Mouse (Mus musculus): ENCODE data around the gene Wdtc1.

Gene Wdtc1

DNA sequence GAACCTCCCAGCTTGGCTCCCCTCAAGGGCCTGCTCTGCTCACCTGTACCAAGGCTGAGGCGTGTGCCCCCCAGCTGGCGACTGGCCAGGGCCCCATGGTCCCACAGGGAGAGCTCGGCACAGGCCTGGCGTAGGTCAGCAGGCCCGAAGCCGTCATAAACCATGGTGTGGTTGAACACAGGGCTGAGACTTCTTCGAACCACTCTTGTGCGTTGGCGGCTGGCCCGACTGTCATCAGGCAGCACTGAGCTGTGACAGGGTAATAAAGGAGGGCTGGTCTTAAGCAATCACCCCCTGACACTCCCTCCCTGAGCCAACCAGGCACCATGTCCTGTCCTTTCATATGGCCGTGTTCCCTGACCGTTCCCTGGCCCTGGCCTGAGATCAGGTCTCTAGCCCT lies 99.9 kb downstream of the Wdtc1 start:
- in situ Hi-C loops (cut with MboI, MseI), result no loop called here

- in situ Hi-C loops (cut with MboI, MseI), result no loop called here
These were observed 101.2 kb downstream of the Wdtc1 start for GRCm38 (mm10) chr4:133252089-133252488.

DNA sequence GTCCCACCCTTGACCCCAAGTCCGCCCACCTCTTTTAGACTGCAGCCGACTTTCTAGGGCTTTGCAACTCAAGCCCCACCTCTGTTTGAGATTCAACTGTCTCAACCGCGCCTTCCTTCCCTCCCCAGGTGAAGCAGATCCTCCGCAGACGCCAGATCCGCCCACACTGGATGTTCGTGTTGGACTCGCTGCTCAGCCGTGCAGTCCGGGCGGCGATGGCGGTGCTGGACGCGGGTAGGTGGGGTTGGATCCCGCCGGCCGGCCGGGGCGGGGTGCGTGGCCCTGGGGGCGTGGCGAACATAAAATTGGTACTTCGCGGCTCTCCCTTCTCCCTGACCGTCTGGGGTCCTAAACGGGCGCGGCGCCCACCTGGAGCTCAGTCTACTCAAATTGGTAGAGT lies 102.1 kb downstream of the Wdtc1 start:
- in situ Hi-C loops (cut with MboI, MseI), result no loop called here

GRCm38 (mm10) chr4:133250609-133251008 lies 102.7 kb downstream of the Wdtc1 start:
- in situ Hi-C loops (cut with MboI, MseI), result no loop called here

GRCm38 (mm10) chr4:133247806-133248449 lies 105.4 kb downstream of the Wdtc1 start:
- in situ Hi-C loops (cut with MboI, MseI), result loop anchor here (5.0 kb wide), 1 partner anchor 49 kb away; no protein-coding TSS in a partner anchor

DNA sequence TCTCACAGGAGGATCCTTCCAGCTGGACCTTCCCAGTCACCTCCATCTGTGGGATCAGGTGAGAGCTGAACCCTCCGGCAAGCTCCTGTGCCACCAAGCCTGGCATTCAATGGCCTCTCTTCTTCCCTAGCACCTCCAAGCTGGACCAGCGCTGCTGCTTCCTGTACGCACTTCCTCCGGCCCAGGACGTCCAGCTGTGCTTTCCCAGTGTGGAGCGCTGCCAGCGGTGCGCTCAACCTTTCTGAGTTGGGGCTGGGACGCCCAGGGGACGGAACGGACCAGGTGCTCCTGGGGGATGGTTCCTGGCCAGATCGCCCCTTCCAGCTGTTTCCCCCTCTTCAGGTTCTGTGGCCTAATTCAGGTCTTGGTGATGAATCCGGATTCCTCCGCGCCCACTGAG lies 106.2 kb downstream of the Wdtc1 start:
- in situ Hi-C loops (cut with MboI, MseI), result loop anchor here (5.0 kb wide), 1 partner anchor 50 kb away; no protein-coding TSS in a partner anchor

DNA sequence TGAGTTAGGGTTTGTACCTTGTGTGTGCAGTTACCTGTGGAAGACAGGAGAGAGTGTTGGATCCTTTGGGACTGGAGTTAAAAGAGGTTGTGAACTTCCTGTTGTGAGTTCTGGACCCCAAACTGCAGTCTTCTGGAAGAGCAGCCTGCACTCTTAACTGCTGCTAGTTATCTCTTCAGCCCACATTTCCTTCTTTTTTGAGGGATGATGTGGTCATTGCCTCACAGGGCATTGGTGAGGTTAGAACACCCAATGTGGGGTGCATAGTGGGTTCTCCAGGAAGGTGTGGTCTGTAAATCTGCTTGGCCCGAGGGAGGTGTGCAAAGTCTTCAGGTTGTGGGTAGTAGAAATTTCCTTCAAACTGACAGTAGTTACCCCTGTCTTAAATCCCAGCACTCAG lies 109.0 kb downstream of the Wdtc1 start:
- in situ Hi-C loops (cut with MboI, MseI), result no loop called here

- in situ Hi-C loops (cut with MboI, MseI), result no loop called here
These were observed 109.7 kb downstream of the Wdtc1 start for GRCm38 (mm10) chr4:133243538-133243937.

- in situ Hi-C loops (cut with MboI, MseI), result no loop called here
These were observed 110.6 kb downstream of the Wdtc1 start for GRCm38 (mm10) chr4:133242710-133243109.
